Mouse (Mus musculus) CH12.LX (cell line): ENCODE measurements around the gene H2-Q1. TPM values are rescaled to one million over a fixed set of nuclear protein-coding genes. Genes with fewer than 3 reads are reported as not detected.

Source experiments
- DNase-seq: peaks from one replicate; pipeline ENCODE4 v3.0.0-alpha.2; 2013; ENCODE audit errors: extremely low read depth
- H3K27ac ChIP-seq: 2 replicates; pipeline ENCODE4 v1.5.1; 2012; ENCODE audit warnings: low read depth, mild to moderate bottlenecking, control low read depth, moderate library complexity; ENCODE audit not compliant: insufficient read depth
- H3K27me3 ChIP-seq: replicated peaks from 2 replicates; pipeline ENCODE3; 2012; ENCODE audit warnings: inconsistent platforms
- H3K36me3 ChIP-seq, 2 experiments: replicated peaks in 1 of 2; 2 replicates each; pipeline versions ENCODE3 to v1.6.1; 2012; ENCODE audit warnings: inconsistent platforms in 1 of 2, low read length in 1 of 2, mild to moderate bottlenecking in 1 of 2, mixed read lengths in 1 of 2, moderate library complexity in 1 of 2; ENCODE audit not compliant: control insufficient read depth in 1 of 2, insufficient read depth in 1 of 2
- H3K4me1 ChIP-seq, 2 experiments: 2 replicates each; pipeline ENCODE4 v1.6.1; 2012; ENCODE audit warnings: inconsistent platforms in 1 of 2, moderate library complexity in 1 of 2; ENCODE audit not compliant: insufficient read depth in 2 of 2, control insufficient read depth in 1 of 2
- H3K4me2 ChIP-seq: 2 replicates; pipeline ENCODE4 v1.6.1; 2012; ENCODE audit warnings: low read depth, mild to moderate bottlenecking, control low read depth; ENCODE audit not compliant: poor library complexity, insufficient read depth, severe bottlenecking
- H3K4me3 ChIP-seq, 3 experiments: fragments of 150-350 bp in 1 of 3; sonication (generic) in 1 of 3; replicated peaks in 1 of 3; 2 replicates each; pipeline versions ENCODE3 to v1.5.1; 2011 to 2012; ENCODE audit warnings: low read depth in 2 of 3, low read length in 2 of 3, mild to moderate bottlenecking in 2 of 3, moderate library complexity in 2 of 3, control low read depth in 1 of 3, improper control_type of control experiment in 1 of 3, inconsistent platforms in 1 of 3, mixed read lengths in 1 of 3; ENCODE audit not compliant: poor library complexity in 1 of 3
- H3K79me2 ChIP-seq: replicated peaks from 2 replicates; pipeline ENCODE4 v1.6.1; 2012; ENCODE audit warnings: mild to moderate bottlenecking, moderate library complexity; ENCODE audit not compliant: control insufficient read depth, poor library complexity, insufficient read depth, severe bottlenecking; ENCODE audit errors: extremely low read depth
- H3K9ac ChIP-seq: 2 replicates; pipeline ENCODE4 v1.6.1; 2012; ENCODE audit warnings: low read depth, mild to moderate bottlenecking, control low read depth, moderate library complexity; ENCODE audit not compliant: insufficient read depth
- H3K9me3 ChIP-seq: replicated peaks from 2 replicates; pipeline ENCODE3; 2012; ENCODE audit warnings: low read length, inconsistent platforms, mixed read lengths
- CHD2 ChIP-seq: IDR thresholded peaks from 2 replicates; pipeline ENCODE4 v1.6.1; 2011; ENCODE audit warnings: low read length, improper control_type of control experiment
- EP300 ChIP-seq: IDR thresholded peaks from 2 replicates; pipeline ENCODE4 v1.6.1; 2011; ENCODE audit warnings: low read length, improper control_type of control experiment
- GABPA ChIP-seq: IDR thresholded peaks from 2 replicates; pipeline ENCODE4 v1.6.1; 2012; ENCODE audit warnings: low read depth, low read length, improper control_type of control experiment, inconsistent platforms; ENCODE audit not compliant: insufficient replicate concordance
- HCFC1 ChIP-seq: IDR thresholded peaks from 2 replicates; pipeline ENCODE4 v1.6.1; 2012; ENCODE audit warnings: low read depth, mild to moderate bottlenecking, inconsistent platforms, low read length, improper control_type of control experiment
- JUN ChIP-seq: IDR thresholded peaks from 2 replicates; pipeline ENCODE4 v1.6.1; 2011; ENCODE audit warnings: low read depth, mild to moderate bottlenecking, low read length, improper control_type of control experiment, moderate library complexity; ENCODE audit not compliant: insufficient read depth
- MAFK ChIP-seq: IDR thresholded peaks from 2 replicates; pipeline ENCODE4 v1.6.1; 2011; ENCODE audit warnings: low read length, improper control_type of control experiment; ENCODE audit not compliant: insufficient replicate concordance
- MYC ChIP-seq: IDR thresholded peaks from 2 replicates; pipeline ENCODE4 v1.6.1; 2011; ENCODE audit warnings: low read depth, mild to moderate bottlenecking, improper control_type of control experiment, low read length
- NELFE ChIP-seq: IDR thresholded peaks from 2 replicates; pipeline ENCODE4 v1.6.1; 2011; ENCODE audit warnings: low read depth, low read length, improper control_type of control experiment
- PAX5 ChIP-seq: IDR thresholded peaks from 2 replicates; pipeline ENCODE4 v1.6.1; 2012; ENCODE audit warnings: low read length, inconsistent platforms, mixed read lengths
- RCOR1 ChIP-seq: conservative IDR thresholded peaks from 2 replicates; pipeline ENCODE4 v1.6.1; 2012; ENCODE audit warnings: low read depth, mild to moderate bottlenecking, inconsistent platforms, low read length, improper control_type of control experiment
- SIN3A ChIP-seq: IDR thresholded peaks from 2 replicates; pipeline ENCODE4 v1.6.1; 2012; ENCODE audit warnings: low read length, improper control_type of control experiment, inconsistent platforms
- TCF12 ChIP-seq: IDR thresholded peaks from 2 replicates; pipeline ENCODE4 v1.6.1; 2014; ENCODE audit warnings: low read depth, mild to moderate bottlenecking, inconsistent platforms, low read length, improper control_type of control experiment
- USF1 ChIP-seq: IDR thresholded peaks from 2 replicates; pipeline ENCODE4 v1.6.1; 2014; ENCODE audit warnings: low read depth, mild to moderate bottlenecking, inconsistent platforms, low read length, improper control_type of control experiment
- ZC3H11A ChIP-seq: IDR thresholded peaks from 2 replicates; pipeline ENCODE4 v1.6.1; 2012; ENCODE audit warnings: low read depth, mild to moderate bottlenecking, inconsistent platforms, low read length, improper control_type of control experiment
- dilution Hi-C: fragments of 300-500 bp; cut with MboI; formaldehyde crosslinking; loops from 2 replicates; pipeline ENCODE4 v1.14.3; 2020; ENCODE audit warnings: low sequenced_read_pairs; ENCODE audit not compliant: extremely low pct_unique_long_range_greater_than_20kb, extremely low pct_ligation_motif_present
- in situ Hi-C: fragments of 300-500 bp; cut with MboI; formaldehyde crosslinking; loops from 3 replicates; pipeline ENCODE4 v1.14.3; 2019; ENCODE audit warnings: low sequenced_read_pairs, low pct_ligation_motif_present, low pct_unique_long_range_greater_than_20kb, mixed read lengths
- polyA plus RNA-seq: library from polyadenylated mRNA; unstranded; fragments of >175 nt; gene quantifications from 2 replicates; pipeline ENCODE4 v1.2.1, GENCODE M21; 2012; ENCODE audit warnings: low read depth; ENCODE audit not compliant: insufficient read length
- total RNA-seq, 2 experiments: library from RNA; depleted of rRNA; stranded (reverse); fragments of 300-350 nt in 1 of 2; fragments of >200 nt in 1 of 2; gene quantifications; 2 replicates each; pipeline ENCODE4 v1.2.3; 2012 to 2014

H2-Q1 gene
- total and polyA plus RNA-seq, 3 experiments: 2.4 to 31.8 (median 13.9) TPM

- Histone ChIP-seq H3K27ac (no peak overlapping the region), H3K79me2 (no peaks in the 10 kb centered on the region), H3K4me2 (no peak overlapping the region), H3K27me3 (no peaks in the 10 kb centered on the region), H3K9me3 (no peaks in the 10 kb centered on the region), H3K4me1 (no peaks in the 10 kb centered on the region), H3K4me3 (no peak overlapping the region), H3K9ac (no peak overlapping the region), H3K36me3 (no peaks in the 10 kb centered on the region)
- dilution Hi-C loops: no loop called here
- in situ Hi-C loops: loop anchor here (5.0 kb wide), 1 partner anchor 37 kb away; the partner anchor contains the start of gene H2-Q1
- TF ChIP-seq PAX5: no peak
- no peak for TF ChIP-seq USF1
- TF ChIP-seq RCOR1: no peak
- TF ChIP-seq JUN: no peak
- TF ChIP-seq MYC: no peak
- TF ChIP-seq TCF12: no peak
- no peak for DNase-seq
Observed at GRCm38 (mm10) chr17:35358763-35359469, 38.7 kb downstream of the H2-Q1 start.

- TF ChIP-seq NELFE (no peak), HCFC1 (no peak), SIN3A (no peak), EP300 (no peak), GABPA (no peak), CHD2 (no peak), ZC3H11A (no peak), MAFK (no peak), RCOR1 (no peak)
- TF ChIP-seq, all 38 proteins: peak for 0
- in situ Hi-C loops: loop anchor here (5.0 kb wide), 1 partner anchor 37 kb away; the partner anchor contains the start of gene H2-Q1
- Histone ChIP-seq H3K4me3 (no peak overlapping the region), H3K79me2 (no peaks in the 10 kb centered on the region), H3K27ac (no peak overlapping the region), H3K9ac (no peak overlapping the region), H3K4me2 (no peak overlapping the region), H3K27me3 (no peaks in the 10 kb centered on the region), H3K36me3 (no peaks in the 10 kb centered on the region), H3K9me3 (no peaks in the 10 kb centered on the region), H3K4me1 (no peaks in the 10 kb centered on the region)
- dilution Hi-C loops: no loop called here
- DNase-seq: no peak
Observed at GRCm38 (mm10) chr17:35359470-35359862, 39.3 kb downstream of the H2-Q1 start.

Other genes starting within 250 kb of the H2-Q1 start
Only the 20 nearest of the 33 such genes appear.
- 15.6 and 17.0 TPM in 2 replicates for gene D17H6S53E, start 194.0 kb upstream of the H2-Q1 start, total RNA-seq (2012; rRNA removed)
- 8.8 and 11.9 TPM in 2 replicates for gene D17H6S53E, start 194.0 kb upstream of the H2-Q1 start, total RNA-seq (2014; rRNA removed)
- 8.7 and 13.8 TPM in 2 replicates for gene D17H6S53E, start 194.0 kb upstream of the H2-Q1 start, polyA plus RNA-seq
- gene Apom, start 188.4 kb upstream of the H2-Q1 start, total RNA-seq (2012; rRNA removed): 0.21 TPM in 1 of 2 replicates, not detected in the other
- not detected in 2 replicates for gene Apom, start 188.4 kb upstream of the H2-Q1 start, total RNA-seq (2014; rRNA removed)
- 0.39 and 0.41 TPM in 2 replicates for gene Apom, start 188.4 kb upstream of the H2-Q1 start, polyA plus RNA-seq
- gene Bag6, start 185.2 kb upstream of the H2-Q1 start, total RNA-seq (2012; rRNA removed): 73.0 and 73.7 TPM in 2 replicates
- 21.7 and 26.0 TPM in 2 replicates for gene Bag6, start 185.2 kb upstream of the H2-Q1 start, total RNA-seq (2014; rRNA removed)
- 133 and 152 TPM in 2 replicates for gene Bag6, start 185.2 kb upstream of the H2-Q1 start, polyA plus RNA-seq
- 80.4 and 87.1 TPM in 2 replicates for gene Prrc2a, start 155.5 kb upstream of the H2-Q1 start, total RNA-seq (2012; rRNA removed)
- gene Prrc2a, start 155.5 kb upstream of the H2-Q1 start, total RNA-seq (2014; rRNA removed): 27.8 and 31.3 TPM in 2 replicates
- gene Prrc2a, start 155.5 kb upstream of the H2-Q1 start, polyA plus RNA-seq: 234 and 313 TPM in 2 replicates
- 7.0 and 14.7 TPM in 2 replicates for gene Aif1, start 144.3 kb upstream of the H2-Q1 start, total RNA-seq (2012; rRNA removed)
- 14.1 and 15.5 TPM in 2 replicates for gene Aif1, start 144.3 kb upstream of the H2-Q1 start, total RNA-seq (2014; rRNA removed)
- 14.7 and 19.7 TPM in 2 replicates for gene Aif1, start 144.3 kb upstream of the H2-Q1 start, polyA plus RNA-seq
- gene Lst1, start 132.0 kb upstream of the H2-Q1 start, total RNA-seq (2012; rRNA removed): 6.0 and 8.4 TPM in 2 replicates
- gene Lst1, start 132.0 kb upstream of the H2-Q1 start, total RNA-seq (2014; rRNA removed): 2.9 and 4.4 TPM in 2 replicates
- gene Lst1, start 132.0 kb upstream of the H2-Q1 start, polyA plus RNA-seq: 8.5 and 9.0 TPM in 2 replicates
- gene Ltb, start 126.0 kb upstream of the H2-Q1 start, total RNA-seq (2012; rRNA removed): 120 and 150 TPM in 2 replicates
- gene Ltb, start 126.0 kb upstream of the H2-Q1 start, total RNA-seq (2014; rRNA removed): 228 and 234 TPM in 2 replicates
- gene Ltb, start 126.0 kb upstream of the H2-Q1 start, polyA plus RNA-seq: 263 and 267 TPM in 2 replicates
- 18.8 and 28.0 TPM in 2 replicates for gene Tnf, start 118.4 kb upstream of the H2-Q1 start, total RNA-seq (2012; rRNA removed)
- 19.0 and 20.8 TPM in 2 replicates for gene Tnf, start 118.4 kb upstream of the H2-Q1 start, total RNA-seq (2014; rRNA removed)
- gene Tnf, start 118.4 kb upstream of the H2-Q1 start, polyA plus RNA-seq: 25.2 and 28.3 TPM in 2 replicates
- 8.9 and 13.4 TPM in 2 replicates for gene Lta, start 115.1 kb upstream of the H2-Q1 start, total RNA-seq (2012; rRNA removed)
- 18.9 and 19.6 TPM in 2 replicates for gene Lta, start 115.1 kb upstream of the H2-Q1 start, total RNA-seq (2014; rRNA removed)
- 50.4 and 53.0 TPM in 2 replicates for gene Lta, start 115.1 kb upstream of the H2-Q1 start, polyA plus RNA-seq
- not detected in 2 replicates for gene Gm16181, start 99.6 kb upstream of the H2-Q1 start, total RNA-seq (2012; rRNA removed)
- not detected in 2 replicates for gene Gm16181, start 99.6 kb upstream of the H2-Q1 start, total RNA-seq (2014; rRNA removed)
- gene Gm16181, start 99.6 kb upstream of the H2-Q1 start, polyA plus RNA-seq: not detected in 2 replicates
- gene Atp6v1g2, start 86.7 kb upstream of the H2-Q1 start, total RNA-seq (2012; rRNA removed): 0.76 and 0.88 TPM in 2 replicates
- 0.23 and 0.27 TPM in 2 replicates for gene Atp6v1g2, start 86.7 kb upstream of the H2-Q1 start, total RNA-seq (2014; rRNA removed)
- 1.4 and 2.0 TPM in 2 replicates for gene Atp6v1g2, start 86.7 kb upstream of the H2-Q1 start, polyA plus RNA-seq
- 16.7 and 22.0 TPM in 2 replicates for gene Nfkbil1, start 84.6 kb upstream of the H2-Q1 start, total RNA-seq (2012; rRNA removed)
- gene Nfkbil1, start 84.6 kb upstream of the H2-Q1 start, total RNA-seq (2014; rRNA removed): 15.2 TPM in 2 replicates
- 25.9 and 31.6 TPM in 2 replicates for gene Nfkbil1, start 84.6 kb upstream of the H2-Q1 start, polyA plus RNA-seq
- 208 and 229 TPM in 2 replicates for gene Ddx39b, start 78.7 kb upstream of the H2-Q1 start, total RNA-seq (2012; rRNA removed)
- gene Ddx39b, start 78.7 kb upstream of the H2-Q1 start, total RNA-seq (2014; rRNA removed): 242 and 254 TPM in 2 replicates
- 341 and 411 TPM in 2 replicates for gene Ddx39b, start 78.7 kb upstream of the H2-Q1 start, polyA plus RNA-seq
- gene H2-D1, start 57.7 kb upstream of the H2-Q1 start, total RNA-seq (2012; rRNA removed): 817 and 944 TPM in 2 replicates
- 659 and 667 TPM in 2 replicates for gene H2-D1, start 57.7 kb upstream of the H2-Q1 start, total RNA-seq (2014; rRNA removed)
- 880 and 952 TPM in 2 replicates for gene H2-D1, start 57.7 kb upstream of the H2-Q1 start, polyA plus RNA-seq
- gene H2-Q2, start 21.8 kb downstream of the H2-Q1 start, total RNA-seq (2012; rRNA removed): 0.25 and 0.47 TPM in 2 replicates
- gene H2-Q2, start 21.8 kb downstream of the H2-Q1 start, total RNA-seq (2014; rRNA removed): not detected in 2 replicates
- gene H2-Q2, start 21.8 kb downstream of the H2-Q1 start, polyA plus RNA-seq: 15.1 and 21.6 TPM in 2 replicates
- 127 and 165 TPM in 2 replicates for gene H2-Q4, start 59.2 kb downstream of the H2-Q1 start, total RNA-seq (2012; rRNA removed)
- 116 and 128 TPM in 2 replicates for gene H2-Q4, start 59.2 kb downstream of the H2-Q1 start, total RNA-seq (2014; rRNA removed)
- 157 and 181 TPM in 2 replicates for gene H2-Q4, start 59.2 kb downstream of the H2-Q1 start, polyA plus RNA-seq
- 41.0 and 54.3 TPM in 2 replicates for gene H2-Q6, start 104.4 kb downstream of the H2-Q1 start, total RNA-seq (2012; rRNA removed)
- gene H2-Q6, start 104.4 kb downstream of the H2-Q1 start, total RNA-seq (2014; rRNA removed): 79.7 and 90.3 TPM in 2 replicates
- gene H2-Q6, start 104.4 kb downstream of the H2-Q1 start, polyA plus RNA-seq: 122 and 141 TPM in 2 replicates
- gene H2-Q7, start 118.8 kb downstream of the H2-Q1 start, total RNA-seq (2012; rRNA removed): 48.5 and 66.0 TPM in 2 replicates
- 30.9 and 40.9 TPM in 2 replicates for gene H2-Q7, start 118.8 kb downstream of the H2-Q1 start, total RNA-seq (2014; rRNA removed)
- 104 and 117 TPM in 2 replicates for gene H2-Q7, start 118.8 kb downstream of the H2-Q1 start, polyA plus RNA-seq
- gene H2-Q10, start 149.7 kb downstream of the H2-Q1 start, total RNA-seq (2012; rRNA removed): 2.2 and 2.4 TPM in 2 replicates
- gene H2-Q10, start 149.7 kb downstream of the H2-Q1 start, total RNA-seq (2014; rRNA removed): 0.62 and 0.93 TPM in 2 replicates
- gene H2-Q10, start 149.7 kb downstream of the H2-Q1 start, polyA plus RNA-seq: 60.0 and 83.0 TPM in 2 replicates
- 0.13 and 0.17 TPM in 2 replicates for gene Pou5f1, start 185.6 kb downstream of the H2-Q1 start, total RNA-seq (2012; rRNA removed)
- gene Pou5f1, start 185.6 kb downstream of the H2-Q1 start, total RNA-seq (2014; rRNA removed): not detected in 2 replicates
- 0.38 TPM in 1 of 2 replicates, not detected in the other for gene Pou5f1, start 185.6 kb downstream of the H2-Q1 start, polyA plus RNA-seq